Mouse (Mus musculus) midbrain, embryonic 10.5 days (tissue): ENCODE measurements around the gene Rnf212. TPM values are rescaled to one million over a fixed set of nuclear protein-coding genes. Genes with fewer than 3 reads are reported as not detected.
A peak's percentile ranks its signal among the peaks of the same experiment; 100 is the strongest.
"Not testable (repeated sequence)": the region's sequence is repeated elsewhere in the genome, so short reads cannot be mapped to it uniquely, and the experiment has no call there.

ENCODE experiments used
- DNase-seq: peaks from one replicate; pipeline ENCODE4 v3.0.0-alpha.2; 2017; ENCODE audit warnings: low spot score
- H3K27ac ChIP-seq: fragments of 300-500 bp; sonication (generic); replicated peaks from 2 replicates; pipeline ENCODE4 v1.5.1; 2016; ENCODE audit warnings: mild to moderate bottlenecking
- H3K27me3 ChIP-seq: fragments of 300-500 bp; sonication (generic); 2 replicates; pipeline ENCODE4 v1.6.1; 2016; ENCODE audit warnings: low read depth, mild to moderate bottlenecking; ENCODE audit not compliant: poor library complexity, severe bottlenecking
- H3K36me3 ChIP-seq: fragments of 300-500 bp; sonication (generic); 2 replicates; pipeline ENCODE4 v1.6.1; 2016; ENCODE audit warnings: mild to moderate bottlenecking, moderate library complexity
- H3K4me1 ChIP-seq: fragments of 300-500 bp; sonication (generic); 2 replicates; pipeline ENCODE4 v1.6.1; 2016
- H3K4me3 ChIP-seq: fragments of 300-500 bp; sonication (generic); 2 replicates; pipeline ENCODE4 v1.5.1; 2016; ENCODE audit warnings: mild to moderate bottlenecking, moderate library complexity
- H3K9me3 ChIP-seq: fragments of 300-500 bp; sonication (generic); replicated peaks from 2 replicates; pipeline ENCODE4 v1.6.1; 2016; ENCODE audit warnings: mild to moderate bottlenecking
- WGBS: fragments of 180-500 bp; shearing (Covaris S2); methylation state at CpG from one replicate; pipeline ENCODE4 v1.1.7; 2016; 5-methylcytosine and 5-hydroxymethylcytosine counted together
- polyA plus RNA-seq: library from polyadenylated mRNA; unstranded; fragments of >200 nt; fragmentation: Nextera tagmentation; extraction: Ambion mirVana; gene quantifications from 2 replicates; pipeline ENCODE4 v1.2.1, GENCODE M21; 2016

Rnf212 gene
- 0.17 TPM in 1 of 2 replicates, not detected in the other for polyA plus RNA-seq

GRCm38 (mm10) chr5:108774630-108775306 lies at the start of gene Rnf212:
Gene Rnf212 (minus strand): TSS chr5:108774982.
- H3K27ac ChIP-seq: no peak within 1 kb of the TSS
- no peaks in the 10 kb centered on the region for H3K27me3 ChIP-seq
- H3K4me3 ChIP-seq: no peak within 1 kb of the TSS
- H3K36me3 ChIP-seq: no peaks in the 10 kb centered on the region
- 75% methylated on average over 40 of the region's 40 CpGs for WGBS
- no peak for DNase-seq
- H3K4me1 ChIP-seq: no peaks in the 10 kb centered on the region
- H3K9me3 ChIP-seq: peaks cover 4% of the 10 kb centered on the region; the same call in 1 of the 2 replicates

GRCm38 (mm10) chr5:108823276-108823675 lies 48.5 kb upstream of the Rnf212 start:
- 88% methylated on average over 2 of the region's 2 CpGs for WGBS
- H3K9me3 ChIP-seq: peaks cover 3% of the 10 kb centered on the region; the same call in 1 of the 2 replicates
- no peaks in the 10 kb centered on the region for H3K36me3 ChIP-seq
- no peaks in the 10 kb centered on the region for H3K4me1 ChIP-seq
- H3K27me3 ChIP-seq: no peaks in the 10 kb centered on the region
- H3K27ac ChIP-seq: no peak overlapping the region
- DNase-seq: no peak
- no peak overlapping the region for H3K4me3 ChIP-seq

- H3K36me3 ChIP-seq, DNase-seq, H3K9me3 ChIP-seq, H3K27me3 ChIP-seq, H3K4me1 ChIP-seq, H3K4me3 ChIP-seq, H3K27ac ChIP-seq: not testable (repeated sequence)
- 78% methylated on average over 2 of the region's 2 CpGs for WGBS
These were observed 34.0 kb upstream of the Rnf212 start, which contains the start of gene Vmn2r8 for GRCm38 (mm10) chr5:108808750-108809149. Gene Vmn2r8 (minus strand): TSS chr5:108808850.

GRCm38 (mm10) chr5:108803646-108804045 lies 28.9 kb upstream of the Rnf212 start:
- H3K27ac ChIP-seq: no peak overlapping the region
- 56% methylated on average over 1 of the region's 1 CpGs for WGBS
- DNase-seq: no peak
- H3K36me3 ChIP-seq: no peaks in the 10 kb centered on the region
- no peaks in the 10 kb centered on the region for H3K4me1 ChIP-seq
- no peaks in the 10 kb centered on the region for H3K9me3 ChIP-seq
- no peak overlapping the region for H3K4me3 ChIP-seq
- H3K27me3 ChIP-seq: no peaks in the 10 kb centered on the region

- WGBS: 77% methylated on average over 2 of the region's 2 CpGs
- H3K27me3 ChIP-seq, DNase-seq, H3K4me3 ChIP-seq, H3K4me1 ChIP-seq, H3K36me3 ChIP-seq, H3K27ac ChIP-seq, H3K9me3 ChIP-seq: not testable (repeated sequence)
These were observed 20.5 kb upstream of the Rnf212 start, which contains the start of gene Tmed11 for GRCm38 (mm10) chr5:108795263-108795662. Gene Tmed11 (minus strand): TSS chr5:108795363.

- not testable (repeated sequence) for H3K27ac ChIP-seq, H3K36me3 ChIP-seq, H3K4me1 ChIP-seq, H3K9me3 ChIP-seq, H3K27me3 ChIP-seq, H3K4me3 ChIP-seq
- WGBS: 50% methylated on average over 1 of the region's 1 CpGs
- peak; percentile 39 for DNase-seq
These were observed 15.6 kb upstream of the Rnf212 start for GRCm38 (mm10) chr5:108790385-108790784.

GRCm38 (mm10) chr5:108760002-108760401 lies 14.8 kb downstream of the Rnf212 start:
- no peaks in the 10 kb centered on the region for H3K9me3 ChIP-seq
- no peak for DNase-seq
- H3K27me3 ChIP-seq: no peaks in the 10 kb centered on the region
- no peak overlapping the region for H3K4me3 ChIP-seq
- H3K27ac ChIP-seq: no peak overlapping the region
- H3K36me3 ChIP-seq: no peaks in the 10 kb centered on the region
- WGBS: 85% methylated on average over 2 of the region's 2 CpGs
- H3K4me1 ChIP-seq: no peaks in the 10 kb centered on the region

- H3K9me3 ChIP-seq: no peaks in the 10 kb centered on the region
- DNase-seq: peak; percentile 12
- H3K36me3 ChIP-seq: no peaks in the 10 kb centered on the region
- H3K4me1 ChIP-seq: no peaks in the 10 kb centered on the region
- no peak overlapping the region for H3K27ac ChIP-seq
- H3K4me3 ChIP-seq: no peak overlapping the region
- no peaks in the 10 kb centered on the region for H3K27me3 ChIP-seq
- 65% methylated on average over 3 of the region's 3 CpGs for WGBS
These were observed 16.4 kb downstream of the Rnf212 start for GRCm38 (mm10) chr5:108758396-108758795.

- WGBS: 82% methylated on average over 4 of the region's 4 CpGs
- H3K36me3 ChIP-seq, H3K27ac ChIP-seq: not testable (repeated sequence)
These were observed 23.5 kb downstream of the Rnf212 start for GRCm38 (mm10) chr5:108751258-108751657.

GRCm38 (mm10) chr5:108750328-108751210 lies 24.2 kb downstream of the Rnf212 start:
- 78% methylated on average over 5 of the region's 5 CpGs for WGBS
- no peaks in the 10 kb centered on the region for H3K9me3 ChIP-seq
- no peaks in the 10 kb centered on the region for H3K27me3 ChIP-seq
- no peak for DNase-seq
- H3K27ac ChIP-seq: no peak overlapping the region
- no peak overlapping the region for H3K4me3 ChIP-seq
- no peaks in the 10 kb centered on the region for H3K4me1 ChIP-seq
- no peaks in the 10 kb centered on the region for H3K36me3 ChIP-seq

More at GRCm38 (mm10) chr5:108751258-108751657, 23.5 kb downstream of the Rnf212 start:
- H3K4me1 ChIP-seq, H3K27me3 ChIP-seq, DNase-seq, H3K4me3 ChIP-seq, H3K9me3 ChIP-seq: not testable (repeated sequence)

GRCm38 (mm10) chr5:108744629-108745028 lies 30.2 kb downstream of the Rnf212 start:
- H3K27me3 ChIP-seq: no peaks in the 10 kb centered on the region
- no peaks in the 10 kb centered on the region for H3K36me3 ChIP-seq
- 84% methylated on average over 3 of the region's 3 CpGs for WGBS
- no peak overlapping the region for H3K27ac ChIP-seq
- H3K4me3 ChIP-seq: no peak overlapping the region
- no peak for DNase-seq
- H3K9me3 ChIP-seq: no peaks in the 10 kb centered on the region
- no peaks in the 10 kb centered on the region for H3K4me1 ChIP-seq

GRCm38 (mm10) chr5:108743856-108744255 lies 30.9 kb downstream of the Rnf212 start:
- Histone ChIP-seq H3K9me3 (no peaks in the 10 kb centered on the region), H3K27ac (no peak overlapping the region), H3K36me3 (no peaks in the 10 kb centered on the region), H3K4me1 (no peaks in the 10 kb centered on the region), H3K4me3 (no peak overlapping the region), H3K27me3 (no peaks in the 10 kb centered on the region)
- DNase-seq: no peak
- WGBS: 68% methylated on average over 2 of the region's 2 CpGs

GRCm38 (mm10) chr5:108742596-108742995 lies 32.2 kb downstream of the Rnf212 start:
- H3K9me3 ChIP-seq: no peaks in the 10 kb centered on the region
- no peak for DNase-seq
- 72% methylated on average over 2 of the region's 2 CpGs for WGBS
- H3K27ac ChIP-seq: no peak overlapping the region
- no peak overlapping the region for H3K4me3 ChIP-seq
- no peaks in the 10 kb centered on the region for H3K36me3 ChIP-seq
- no peaks in the 10 kb centered on the region for H3K27me3 ChIP-seq
- no peaks in the 10 kb centered on the region for H3K4me1 ChIP-seq
